Mouse (Mus musculus) myocyte (in vitro differentiated cells): ENCODE data around the gene Eapp.
"Not testable (repeated sequence)": the region's sequence is repeated elsewhere in the genome, so short reads cannot be mapped to it uniquely, and the experiment has no call there.

Experiments used
- E2F4 ChIP-seq: IDR thresholded peaks from one replicate; pipeline ENCODE4 v1.6.1; 2011; ENCODE audit warnings: mild to moderate bottlenecking, control low read depth, moderate library complexity; ENCODE audit not compliant: insufficient read depth
- POLR2AphosphoS2 ChIP-seq: IDR thresholded peaks from one replicate; pipeline ENCODE4 v1.6.1; 2011; ENCODE audit warnings: low read depth, control low read depth; ENCODE audit not compliant: insufficient read length
- USF1 ChIP-seq: IDR thresholded peaks from one replicate; pipeline ENCODE4 v1.6.1; 2011; ENCODE audit warnings: low read depth, mild to moderate bottlenecking, control low read depth, moderate library complexity

DNA sequence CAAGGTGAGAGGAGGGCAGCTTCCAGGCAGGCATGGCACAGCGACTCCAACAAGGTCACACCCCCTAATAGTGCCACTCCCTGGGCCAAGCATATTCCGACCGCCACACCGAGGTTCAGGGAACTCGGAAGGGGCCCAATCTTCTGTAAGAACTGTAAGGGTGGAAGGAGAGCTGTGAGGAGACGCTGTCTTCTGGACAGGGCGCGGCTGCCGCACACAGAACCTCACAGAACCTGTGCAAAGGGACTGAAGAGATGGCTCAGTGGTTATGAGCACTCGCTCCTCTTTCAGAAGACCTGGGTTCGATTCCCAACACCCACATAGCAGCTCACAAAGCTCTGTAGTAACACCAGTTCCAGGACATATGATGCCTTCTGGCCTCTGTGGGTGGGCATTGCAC, 21.8 kb upstream of the Eapp start:
- TF ChIP-seq USF1, POLR2AphosphoS2, E2F4: not testable (repeated sequence)
